Mouse (Mus musculus): ENCODE data around the gene Igfl3.

Gene Igfl3

GRCm38 (mm10) chr7:18176194-18176593 lies at the start of gene Igfl3:
Gene Igfl3, plus strand, starts transcription at chr7:18176494.
- no peak for DNase-seq (ENCODE audit: low read depth)

GRCm38 (mm10) chr7:18210938-18211337 lies 34.6 kb downstream of the Igfl3 start:
- no peak for DNase-seq (ENCODE audit: low read depth)

GRCm38 (mm10) chr7:18214699-18215098 lies 38.4 kb downstream of the Igfl3 start:
- no peak for DNase-seq (ENCODE audit: low read depth)

Measured in c-Kit-positive CD71-negative TER-119-negative erythroid progenitor cells, embryonic 14.5 days (primary cell).